Mouse (Mus musculus): ENCODE measurements around the gene Prrt1. TPM values are rescaled to one million over a fixed set of nuclear protein-coding genes. Genes with fewer than 3 reads are reported as not detected.

Prrt1 gene
- polyA plus RNA-seq, 1 experiment from 2014 or later, result 0.55 TPM

DNA sequence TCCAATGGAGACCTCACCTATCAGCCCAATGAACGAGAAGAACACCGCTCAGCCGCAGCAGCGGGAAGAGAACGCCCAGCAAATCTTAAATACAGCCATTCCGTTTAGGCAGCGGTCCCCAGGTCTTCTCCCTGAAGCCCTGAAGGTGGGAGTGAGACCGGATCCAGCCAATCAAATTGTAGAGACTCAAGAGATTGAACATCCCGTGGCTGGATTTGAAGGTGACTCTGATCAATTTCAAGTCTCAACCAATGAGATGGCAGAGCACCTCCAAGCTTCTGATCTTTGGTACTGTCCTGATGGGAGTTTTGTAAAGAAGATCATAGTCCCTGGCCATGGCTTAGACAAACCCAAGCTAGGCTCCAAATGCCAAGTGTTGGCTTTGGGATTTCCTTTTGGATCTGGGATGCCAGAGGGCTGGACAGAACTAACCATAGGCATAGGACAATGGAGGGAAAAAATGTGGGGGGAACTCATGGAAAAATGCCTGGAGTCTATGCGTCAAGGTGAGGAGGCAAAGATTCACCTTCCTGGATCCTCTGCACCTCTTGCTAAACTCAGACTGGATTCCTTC is 16.0 kb downstream of the Prrt1 start:
- H3K4me2 ChIP-seq, result peak overlapping the region; percentile 78
- ATAC-seq (ENCODE audit: insufficient number of reproducible peaks, insufficient read depth, low FRiP score, low TSS enrichment, low read depth), result no peak
- H3K4me3 ChIP-seq, result peak overlapping the region; percentile 100
- H3K27ac ChIP-seq, result peak overlapping the region; percentile 81
- H3K9me3 ChIP-seq, result no peaks in the 10 kb centered on the region
- H3K36me3 ChIP-seq, result peaks cover 16% of the 10 kb centered on the region
- peaks cover 48% of the 10 kb centered on the region for H3K4me1 ChIP-seq
- 43% methylated on average over 10 of the region's 10 CpGs for WGBS
- H3K27me3 ChIP-seq, result no peaks in the 10 kb centered on the region
- H3K9ac ChIP-seq, result peak overlapping the region; percentile 79

DNA sequence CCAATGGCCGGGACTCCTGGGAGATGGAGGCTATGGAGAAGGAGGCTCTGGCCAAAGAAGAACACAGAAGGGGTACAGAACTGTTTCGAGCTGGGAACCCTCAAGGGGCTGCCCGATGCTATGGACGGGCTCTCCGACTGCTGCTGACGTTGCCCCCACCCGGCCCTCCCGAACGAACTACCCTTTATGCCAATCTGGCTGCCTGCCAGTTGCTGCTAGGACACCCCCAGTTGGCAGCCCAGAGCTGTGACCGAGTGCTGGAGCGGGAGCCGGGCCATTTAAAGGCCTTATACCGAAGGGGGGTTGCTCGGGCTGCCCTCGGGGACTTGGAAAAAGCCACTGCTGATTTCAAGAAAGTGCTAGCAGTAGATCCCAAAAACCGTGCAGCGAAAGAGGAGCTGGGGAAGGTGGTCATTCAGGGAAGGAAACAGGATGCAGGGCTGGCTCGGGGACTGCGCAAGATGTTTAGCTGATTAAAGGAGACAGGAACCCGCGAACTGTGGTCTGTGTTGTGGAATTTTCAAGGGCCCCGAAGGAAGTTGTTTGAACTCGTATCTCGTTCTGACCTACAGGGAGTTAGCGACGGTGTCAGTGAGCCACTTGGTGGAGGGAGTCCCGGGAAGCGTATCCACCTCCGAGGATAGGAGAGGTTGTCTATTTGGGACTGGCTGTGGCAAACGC is 16.6 kb downstream of the Prrt1 start:
- H3K4me3 ChIP-seq, result peak overlapping the region; percentile 100
- H3K27ac ChIP-seq, result no peak overlapping the region

DNA sequence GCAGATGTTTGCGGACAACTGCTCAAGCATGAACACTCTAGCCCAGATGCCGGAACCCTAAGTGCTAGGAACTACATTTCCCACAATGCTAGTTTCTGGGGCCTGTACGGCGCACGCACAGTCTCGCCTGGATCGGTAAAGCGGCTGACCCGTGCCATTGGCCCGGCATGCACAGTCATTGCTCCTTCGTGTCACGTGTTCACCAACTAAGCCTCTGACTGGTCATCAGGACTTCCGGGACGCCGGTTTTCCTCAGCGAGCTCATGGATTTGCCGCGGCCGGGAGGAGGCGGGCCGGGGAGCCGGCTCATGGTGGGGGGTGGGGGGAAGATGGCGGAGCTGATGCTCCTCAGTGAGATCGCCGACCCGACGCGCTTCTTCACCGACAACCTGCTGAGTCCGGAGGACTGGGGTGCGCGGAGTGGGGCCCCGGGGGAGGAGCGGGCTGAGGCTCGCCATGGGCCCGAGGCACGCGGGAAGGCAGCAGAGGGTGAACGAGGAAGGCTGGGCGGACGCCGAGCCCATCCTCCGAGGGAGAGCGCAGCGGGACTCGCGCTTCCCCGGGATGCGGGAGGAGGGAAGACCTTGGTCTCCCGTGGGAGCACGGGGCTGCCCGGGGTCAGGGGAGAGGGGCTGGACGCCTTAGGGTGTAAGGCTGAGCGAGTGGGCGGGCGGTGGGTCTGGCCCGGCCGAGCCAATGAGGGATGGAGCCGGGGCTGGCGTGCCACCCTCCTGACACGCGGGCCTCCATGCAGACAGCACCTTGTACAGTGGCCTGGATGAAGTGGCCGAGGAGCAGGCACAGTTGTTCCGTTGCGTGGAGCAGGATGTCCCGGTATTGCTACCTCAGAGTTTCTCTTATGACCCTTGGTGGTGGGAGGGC is 17.8 kb downstream of the Prrt1 start, which contains the start of gene Atf6b:
TSS of gene Atf6b (plus strand) at position 241 of the 882 bp plus-strand sequence.
- Histone ChIP-seq H3K4me2 (peak within 1 kb of the TSS; percentile 91), H3K9ac (peak within 1 kb of the TSS; percentile 88), H3K4me1 (peaks cover 31% of the 10 kb centered on the region), H3K4me3 (peak within 1 kb of the TSS; percentile 100), H3K9me3 (no peaks in the 10 kb centered on the region), H3K27ac (peak within 1 kb of the TSS; percentile 73), H3K36me3 (peaks cover 34% of the 10 kb centered on the region), H3K27me3 (no peaks in the 10 kb centered on the region)
- ATAC-seq (ENCODE audit: insufficient number of reproducible peaks, insufficient read depth, low FRiP score, low TSS enrichment, low read depth), result peak; percentile 94
- WGBS, result under 1% methylated on average over 66 of the region's 66 CpGs

More for the DNA sequence above, 16.6 kb downstream of the Prrt1 start:
- Histone ChIP-seq H3K9ac (no peak overlapping the region), H3K4me1 (peaks cover 41% of the 10 kb centered on the region), H3K36me3 (peaks cover 22% of the 10 kb centered on the region), H3K4me2 (peak overlapping the region; percentile 78), H3K27me3 (no peaks in the 10 kb centered on the region), H3K9me3 (no peaks in the 10 kb centered on the region)
- no peak for ATAC-seq (ENCODE audit: insufficient number of reproducible peaks, insufficient read depth, low FRiP score, low TSS enrichment, low read depth)
- 89% methylated on average over 30 of the region's 30 CpGs for WGBS

DNA sequence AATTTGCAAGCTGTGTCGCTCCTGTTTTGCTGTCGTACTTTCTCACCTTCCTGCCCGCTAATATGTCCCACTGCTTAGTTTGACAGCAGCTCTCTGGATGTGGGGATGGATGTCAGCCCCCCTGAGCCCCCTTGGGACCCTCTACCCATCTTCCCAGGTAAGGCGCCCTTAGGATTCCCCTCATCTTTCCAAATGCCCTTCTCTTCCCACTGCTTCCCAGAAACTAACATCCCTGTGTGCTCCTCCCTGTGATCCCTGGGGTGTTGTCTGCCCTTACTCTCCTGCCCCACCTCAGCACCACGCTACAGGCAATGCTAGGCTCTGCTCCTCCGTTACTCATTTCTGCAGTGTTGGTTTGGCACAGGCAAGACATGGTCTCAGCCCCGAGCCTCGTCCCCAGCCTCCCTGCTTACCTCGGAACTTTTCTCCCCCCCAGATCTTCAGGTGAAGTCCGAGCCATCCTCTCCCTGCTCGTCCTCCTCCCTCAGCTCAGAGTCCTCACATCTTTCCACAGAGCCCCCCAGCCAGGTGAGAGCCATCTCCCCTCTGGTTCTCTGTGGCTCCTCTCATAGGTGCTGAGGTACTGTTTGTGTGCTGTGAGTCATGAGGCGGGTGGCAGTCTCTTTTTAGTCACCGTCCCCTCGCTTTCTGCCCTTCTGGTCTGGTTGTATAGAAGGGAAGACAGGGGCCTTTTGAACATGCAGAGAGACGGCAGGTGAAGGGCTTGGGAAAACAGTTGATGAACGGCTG is 19.0 kb downstream of the Prrt1 start:
- H3K4me2 ChIP-seq, result peak overlapping the region; percentile 91
- no peaks in the 10 kb centered on the region for H3K27me3 ChIP-seq
- peaks cover 31% of the 10 kb centered on the region for H3K4me1 ChIP-seq
- peaks cover 46% of the 10 kb centered on the region for H3K36me3 ChIP-seq
- ATAC-seq (ENCODE audit: insufficient number of reproducible peaks, insufficient read depth, low FRiP score, low TSS enrichment, low read depth), result no peak
- H3K4me3 ChIP-seq, result peak overlapping the region; percentile 100
- peak overlapping the region; percentile 88 for H3K9ac ChIP-seq
- WGBS, result 77% methylated on average over 16 of the region's 16 CpGs
- H3K27ac ChIP-seq, result no peak overlapping the region
- H3K9me3 ChIP-seq, result no peaks in the 10 kb centered on the region

DNA sequence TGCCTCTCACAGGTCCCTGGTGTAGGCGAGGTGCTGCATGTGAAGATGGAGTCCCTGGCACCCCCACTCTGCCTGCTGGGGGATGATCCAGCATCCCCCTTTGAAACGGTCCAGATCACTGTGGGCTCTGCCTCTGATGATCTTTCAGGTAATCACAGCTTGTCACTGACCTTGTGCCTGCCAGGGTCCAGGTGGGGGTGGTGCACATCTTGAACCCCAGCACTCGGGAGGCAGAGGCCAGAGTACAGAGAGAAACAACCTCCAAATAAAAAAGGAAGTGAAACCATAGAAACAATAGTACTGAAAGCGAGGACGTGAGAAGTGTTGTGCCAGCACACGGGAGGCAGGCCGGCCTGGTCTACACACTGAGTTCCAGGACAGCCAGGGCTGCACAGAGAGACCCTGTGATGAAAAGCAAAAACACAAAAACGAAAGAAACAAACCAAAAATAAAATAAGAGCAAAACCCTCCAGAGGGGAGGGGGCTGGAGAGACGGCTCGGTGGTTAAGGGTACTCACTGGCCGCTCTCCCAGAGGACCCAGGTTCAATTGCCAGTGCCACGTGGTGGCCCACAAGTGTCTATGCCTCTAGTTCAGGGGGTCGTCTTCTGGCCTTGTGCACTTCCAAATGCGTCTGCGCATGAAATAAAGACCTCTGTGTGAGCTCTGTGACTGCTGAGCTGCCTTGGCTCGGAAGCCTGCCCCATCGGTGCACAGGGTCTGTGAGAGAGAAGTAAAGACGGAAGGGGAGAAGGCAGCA is 20.0 kb downstream of the Prrt1 start:
- no peak for ATAC-seq (ENCODE audit: insufficient number of reproducible peaks, insufficient read depth, low FRiP score, low TSS enrichment, low read depth)
- WGBS, result 85% methylated on average over 18 of the region's 18 CpGs
- no peak overlapping the region for H3K27ac ChIP-seq
- H3K9ac ChIP-seq, result peak overlapping the region; percentile 88; the same call in 1 of the 2 replicates
- H3K4me2 ChIP-seq, result no peak overlapping the region
- no peaks in the 10 kb centered on the region for H3K27me3 ChIP-seq
- peaks cover 55% of the 10 kb centered on the region for H3K36me3 ChIP-seq
- H3K4me1 ChIP-seq, result peaks cover 31% of the 10 kb centered on the region
- H3K4me3 ChIP-seq, result no peak overlapping the region
- H3K9me3 ChIP-seq, result no peaks in the 10 kb centered on the region

DNA sequence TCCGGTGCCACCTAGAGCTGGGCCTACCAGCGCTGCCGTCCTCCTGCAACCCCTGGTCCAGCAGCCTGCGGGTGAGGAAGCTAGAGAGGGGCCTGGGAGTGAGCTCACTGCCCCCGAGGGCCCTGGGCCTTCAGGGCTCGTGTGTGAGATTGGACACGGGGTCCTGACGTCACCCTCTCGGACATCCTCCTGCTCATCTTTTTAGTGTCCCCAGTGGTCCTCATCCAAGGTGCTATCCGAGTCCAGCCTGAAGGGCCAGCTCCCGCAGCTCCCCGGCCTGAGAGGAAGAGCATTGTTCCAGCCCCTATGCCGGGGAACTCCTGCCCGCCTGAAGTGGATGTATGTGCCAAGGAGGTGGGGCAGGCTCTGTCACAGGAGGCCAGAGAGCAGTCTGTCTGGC is 21.4 kb downstream of the Prrt1 start:
- Histone ChIP-seq H3K4me2 (no peak overlapping the region), H3K4me1 (peaks cover 23% of the 10 kb centered on the region), H3K27me3 (no peaks in the 10 kb centered on the region), H3K36me3 (peaks cover 65% of the 10 kb centered on the region), H3K27ac (no peak overlapping the region), H3K4me3 (no peak overlapping the region), H3K9ac (no peak overlapping the region), H3K9me3 (no peaks in the 10 kb centered on the region)
- WGBS, result 86% methylated on average over 14 of the region's 14 CpGs
- ATAC-seq (ENCODE audit: insufficient number of reproducible peaks, insufficient read depth, low FRiP score, low TSS enrichment, low read depth), result no peak

DNA sequence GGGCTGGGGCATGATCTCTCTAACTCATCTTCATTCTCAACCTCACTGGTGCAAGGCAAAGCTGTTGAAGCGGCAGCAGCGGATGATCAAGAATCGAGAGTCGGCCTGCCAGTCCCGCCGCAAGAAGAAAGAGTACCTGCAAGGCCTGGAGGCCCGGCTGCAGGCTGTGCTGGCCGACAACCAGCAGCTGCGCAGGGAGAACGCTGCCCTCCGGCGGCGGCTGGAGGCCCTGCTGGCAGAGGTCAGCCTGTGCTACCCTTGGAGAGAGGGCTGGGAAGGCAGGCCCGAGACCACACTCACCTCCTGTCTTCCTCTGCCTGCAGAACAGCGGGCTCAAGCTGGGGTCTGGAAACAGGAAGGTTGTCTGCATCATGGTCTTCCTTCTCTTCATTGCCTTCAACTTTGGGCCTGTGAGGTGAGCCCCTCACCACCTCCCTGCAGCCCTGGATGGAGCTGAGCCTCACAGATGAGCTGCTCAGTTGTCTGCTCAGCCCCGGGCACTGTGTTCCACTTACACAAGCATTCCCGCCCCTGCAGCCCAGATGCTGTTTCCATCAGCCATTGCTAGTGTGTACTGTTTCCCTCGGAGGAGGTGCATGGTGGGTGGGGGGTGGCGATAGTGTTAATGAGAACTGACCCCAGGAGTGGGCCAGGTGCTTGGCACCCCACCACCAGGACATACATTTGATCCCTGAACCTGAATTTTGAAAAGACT is 22.3 kb downstream of the Prrt1 start:
- ATAC-seq (ENCODE audit: insufficient number of reproducible peaks, insufficient read depth, low FRiP score, low TSS enrichment, low read depth), result no peak
- H3K36me3 ChIP-seq, result peaks cover 65% of the 10 kb centered on the region
- no peaks in the 10 kb centered on the region for H3K27me3 ChIP-seq
- H3K4me2 ChIP-seq, result no peak overlapping the region
- no peak overlapping the region for H3K27ac ChIP-seq
- no peaks in the 10 kb centered on the region for H3K9me3 ChIP-seq
- H3K9ac ChIP-seq, result no peak overlapping the region
- H3K4me1 ChIP-seq, result peaks cover 22% of the 10 kb centered on the region
- 50% methylated on average over 19 of the region's 19 CpGs for WGBS
- no peak overlapping the region for H3K4me3 ChIP-seq

DNA sequence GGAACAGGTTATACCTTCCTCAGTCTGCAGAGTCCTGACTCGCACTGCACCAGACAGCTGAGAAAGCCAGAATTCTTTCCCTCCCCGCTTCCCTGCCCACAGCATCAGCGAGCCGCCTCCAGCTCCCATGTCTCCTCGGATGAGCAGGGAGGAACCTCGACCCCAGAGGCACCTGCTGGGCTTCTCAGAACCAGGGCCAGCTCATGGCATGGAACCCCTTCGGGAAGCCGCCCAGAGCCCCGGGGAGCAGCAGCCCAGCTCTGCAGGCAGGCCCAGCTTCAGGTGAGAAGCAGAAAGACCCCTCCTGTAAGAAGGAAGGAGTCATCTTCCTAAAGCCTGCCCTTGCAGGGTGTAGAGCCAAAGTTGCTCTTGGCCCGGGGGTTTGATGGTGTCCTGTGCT is 23.2 kb downstream of the Prrt1 start:
- WGBS, result 86% methylated on average over 10 of the region's 10 CpGs
- Histone ChIP-seq H3K27ac (no peak overlapping the region), H3K4me2 (no peak overlapping the region), H3K4me3 (no peak overlapping the region), H3K9me3 (no peaks in the 10 kb centered on the region), H3K9ac (no peak overlapping the region), H3K4me1 (peaks cover 21% of the 10 kb centered on the region), H3K27me3 (no peaks in the 10 kb centered on the region; the same call in 1 of the 2 replicates), H3K36me3 (peaks cover 65% of the 10 kb centered on the region)
- ATAC-seq (ENCODE audit: insufficient number of reproducible peaks, insufficient read depth, low FRiP score, low TSS enrichment, low read depth), result no peak

DNA sequence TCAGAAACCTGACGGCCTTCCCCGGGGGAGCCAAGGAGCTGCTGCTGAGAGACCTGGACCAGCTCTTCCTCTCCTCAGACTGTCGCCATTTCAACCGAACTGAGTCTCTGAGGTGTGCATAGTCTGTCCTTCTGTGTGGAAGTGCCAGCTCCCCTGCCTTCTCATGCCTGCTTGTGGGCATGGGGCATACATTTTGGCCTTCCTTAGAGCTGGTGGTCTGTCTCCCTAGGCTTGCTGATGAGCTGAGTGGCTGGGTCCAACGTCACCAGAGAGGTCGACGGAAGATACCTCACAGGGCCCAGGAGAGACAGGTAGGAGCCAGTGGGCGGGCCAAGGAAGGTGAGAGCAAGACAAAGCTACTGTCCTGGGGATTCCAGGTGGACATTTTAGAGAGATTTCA is 23.7 kb downstream of the Prrt1 start:
- no peak for ATAC-seq (ENCODE audit: insufficient number of reproducible peaks, insufficient read depth, low FRiP score, low TSS enrichment, low read depth)
- H3K9ac ChIP-seq, result no peak overlapping the region
- no peaks in the 10 kb centered on the region; the same call in 1 of the 2 replicates for H3K27me3 ChIP-seq
- no peak overlapping the region for H3K4me2 ChIP-seq
- H3K27ac ChIP-seq, result no peak overlapping the region
- H3K36me3 ChIP-seq, result peaks cover 65% of the 10 kb centered on the region
- H3K4me1 ChIP-seq, result peaks cover 17% of the 10 kb centered on the region
- no peaks in the 10 kb centered on the region for H3K9me3 ChIP-seq
- 89% methylated on average over 8 of the region's 8 CpGs for WGBS
- no peak overlapping the region for H3K4me3 ChIP-seq

DNA sequence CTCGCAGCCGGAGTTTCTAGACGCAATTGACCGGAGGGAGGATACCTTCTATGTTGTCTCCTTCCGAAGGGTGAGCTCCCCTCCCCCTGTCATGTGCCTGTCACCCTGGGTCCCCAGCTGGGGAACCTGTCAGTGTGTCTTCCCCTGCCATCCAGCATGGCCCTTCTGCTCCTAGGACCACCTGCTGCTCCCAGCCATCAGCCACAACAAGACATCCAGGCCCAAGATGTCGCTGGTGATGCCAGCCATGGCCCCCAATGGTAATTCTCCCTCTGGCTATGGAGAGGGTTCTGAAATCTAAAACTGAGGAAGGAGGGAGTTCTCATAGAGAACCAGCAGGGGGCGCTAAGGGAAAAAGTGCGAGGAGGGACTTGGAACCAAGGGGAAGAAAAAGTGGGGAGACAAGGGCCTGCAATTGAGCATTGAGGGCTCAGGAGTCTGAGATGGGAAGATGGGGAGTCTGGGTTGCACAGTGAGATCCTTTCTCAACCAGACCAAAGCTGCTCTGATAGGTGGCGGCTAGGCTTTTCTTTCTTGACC is 24.5 kb downstream of the Prrt1 start:
- ATAC-seq (ENCODE audit: insufficient number of reproducible peaks, insufficient read depth, low FRiP score, low TSS enrichment, low read depth), result no peak
- Histone ChIP-seq H3K9me3 (no peaks in the 10 kb centered on the region), H3K9ac (no peak overlapping the region), H3K36me3 (peaks cover 64% of the 10 kb centered on the region), H3K4me3 (no peak overlapping the region), H3K27ac (no peak overlapping the region), H3K27me3 (peaks cover 3% of the 10 kb centered on the region), H3K4me1 (peaks cover 9% of the 10 kb centered on the region), H3K4me2 (no peak overlapping the region)
- 59% methylated on average over 9 of the region's 9 CpGs for WGBS
